Mouse (Mus musculus): ENCODE data around the gene Best2. TPM values are rescaled to one million over a fixed set of nuclear protein-coding genes. Genes with fewer than 3 reads are reported as not detected.

Best2 gene
- not detected for polyA plus RNA-seq (2015; fragmentation: Illumina TruSeq; extraction: RNeasy Lipid Tissue Mini Kit (QIAGEN cat#74804); ENCODE audit: insufficient read depth, low replicate concordance)

DNA sequence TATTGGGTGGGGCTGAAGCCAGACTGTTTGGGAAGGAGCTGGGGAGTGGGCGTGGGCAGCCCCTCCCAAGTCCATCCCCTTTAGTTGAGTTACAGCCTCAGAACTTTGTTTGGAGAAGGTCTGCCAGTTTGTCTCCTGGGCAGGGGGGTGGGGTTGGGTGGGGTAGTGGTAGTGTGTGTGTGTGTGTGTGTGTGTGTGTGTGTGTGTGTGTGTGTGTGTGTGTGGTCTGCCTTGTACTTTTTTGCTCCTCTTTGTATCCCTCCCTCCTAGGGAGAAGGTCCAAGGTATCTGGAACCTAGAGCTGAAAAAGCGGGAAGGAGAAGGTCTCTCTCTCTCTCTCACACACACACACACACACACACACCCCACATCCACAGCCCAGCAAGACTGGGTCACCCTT lies at the start of gene Best2:
Best2 (minus strand) TSS at position 101 of the 400 bp plus-strand sequence.

DNA sequence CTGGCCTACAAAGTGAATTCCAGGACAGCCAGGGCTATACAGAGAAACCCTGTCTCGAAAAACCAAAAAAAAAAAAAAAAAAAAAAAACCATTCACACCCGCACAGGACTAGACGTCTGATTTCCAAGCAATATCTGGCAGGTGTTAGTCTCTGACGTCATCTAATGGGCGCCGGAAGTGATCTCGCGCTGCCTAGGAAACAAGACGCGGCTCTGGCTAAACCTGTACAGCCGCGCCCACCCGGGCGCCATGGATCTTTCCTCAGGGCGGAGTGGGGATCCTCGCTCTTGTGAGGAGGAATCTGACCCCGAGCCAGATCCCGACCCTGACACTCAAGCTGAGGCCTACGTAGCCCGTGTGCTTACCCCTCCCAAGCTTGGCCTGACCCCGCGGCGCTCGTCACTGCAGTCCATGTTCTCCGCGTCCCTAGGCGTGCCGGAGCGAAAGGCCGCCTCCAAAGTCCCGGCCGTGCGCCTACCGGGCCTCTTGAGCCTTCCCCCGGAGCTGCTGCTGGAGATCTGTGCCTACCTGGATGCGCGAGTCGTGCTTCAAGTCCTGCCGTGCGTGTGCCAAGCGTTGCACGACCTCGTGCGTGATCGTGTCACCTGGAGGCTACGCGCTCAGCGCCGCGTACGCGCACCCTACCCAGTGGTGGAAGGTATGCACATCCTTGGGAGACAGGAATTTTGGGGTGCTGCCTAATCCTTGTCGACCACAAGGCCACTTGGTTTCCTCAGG lies 45.7 kb upstream of the Best2 start, which contains the start of gene Fbxw9:
Fbxw9 (plus strand) TSS at position 177 of the 738 bp plus-strand sequence.

DNA sequence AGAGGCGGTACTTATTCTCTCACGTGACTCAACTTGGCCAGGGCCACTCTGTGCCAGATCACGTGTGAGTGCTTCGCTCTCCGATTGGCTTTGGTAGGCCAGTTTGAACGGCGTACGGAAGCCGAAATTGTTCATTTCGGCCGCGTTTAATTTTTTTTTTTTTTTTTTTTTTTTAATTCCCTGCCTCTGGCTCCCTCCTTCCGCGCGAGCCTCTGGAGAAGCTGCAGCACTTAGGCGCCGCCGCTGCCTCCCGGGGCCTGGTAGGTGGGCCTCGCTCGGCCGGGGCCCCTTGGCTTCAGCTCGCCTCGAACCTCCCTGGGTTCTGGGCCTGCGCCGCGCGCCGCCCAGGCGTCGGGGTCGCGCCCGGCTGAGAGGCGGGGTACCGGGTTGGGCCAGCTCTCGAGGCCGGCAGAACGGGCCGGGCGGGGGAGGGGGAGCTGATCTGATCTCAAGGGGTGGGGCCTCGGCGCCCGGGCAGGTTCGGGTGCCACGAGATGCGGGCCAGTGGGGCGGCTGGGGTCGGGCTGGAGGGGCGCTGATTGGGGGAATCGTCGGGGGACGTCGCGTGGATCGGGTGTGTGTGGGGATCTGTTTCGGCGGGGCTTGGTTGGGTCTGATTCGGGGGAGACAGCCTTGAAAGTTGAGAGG lies 22.5 kb upstream of the Best2 start, which contains the start of gene Tnpo2:
Tnpo2 (plus strand) TSS at position 198 of the 648 bp plus-strand sequence.

DNA sequence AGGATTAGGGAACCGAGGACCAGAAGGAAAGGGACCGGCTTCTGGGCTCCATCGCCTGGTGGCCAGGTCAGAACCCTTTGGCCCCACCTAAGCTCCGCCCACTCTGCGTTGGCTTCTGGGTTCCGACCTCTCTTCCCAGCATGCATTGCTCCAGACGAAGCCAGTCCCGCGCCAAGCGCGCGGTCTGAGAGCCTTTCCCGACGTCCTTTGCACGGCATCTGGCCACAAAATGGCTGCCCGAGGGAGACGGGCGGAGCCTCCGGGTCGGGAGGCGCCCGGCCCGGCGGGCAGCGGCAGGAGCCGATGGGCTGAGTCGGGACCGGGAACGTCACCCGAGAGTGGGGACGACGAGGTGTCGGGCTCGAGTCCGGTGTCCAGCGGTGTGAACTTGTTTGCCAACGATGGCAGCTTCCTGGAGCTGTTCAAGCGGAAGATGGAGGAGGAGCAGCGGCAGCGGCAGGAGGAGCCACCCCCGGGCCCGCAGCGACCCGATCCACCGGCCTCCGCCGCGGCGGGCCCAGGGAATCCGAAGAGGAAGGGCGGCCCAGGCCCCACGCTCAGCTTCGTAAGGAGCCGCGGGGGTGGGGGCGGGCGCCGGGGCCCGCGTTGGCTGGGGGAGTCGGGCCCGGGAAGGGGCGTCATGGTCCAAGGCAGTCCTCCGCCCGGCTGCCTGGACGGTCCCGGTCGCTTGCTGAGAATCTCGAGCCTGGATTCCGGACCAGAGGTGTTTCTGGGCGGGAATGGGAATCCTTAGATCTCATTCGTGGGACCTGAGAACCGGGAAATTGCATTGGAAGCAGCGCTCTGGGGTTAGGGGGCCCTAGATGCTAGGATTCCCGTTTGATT lies 12.6 kb upstream of the Best2 start, which contains the start of gene Trir:
Trir (plus strand) TSS at position 154 of the 846 bp plus-strand sequence.

DNA sequence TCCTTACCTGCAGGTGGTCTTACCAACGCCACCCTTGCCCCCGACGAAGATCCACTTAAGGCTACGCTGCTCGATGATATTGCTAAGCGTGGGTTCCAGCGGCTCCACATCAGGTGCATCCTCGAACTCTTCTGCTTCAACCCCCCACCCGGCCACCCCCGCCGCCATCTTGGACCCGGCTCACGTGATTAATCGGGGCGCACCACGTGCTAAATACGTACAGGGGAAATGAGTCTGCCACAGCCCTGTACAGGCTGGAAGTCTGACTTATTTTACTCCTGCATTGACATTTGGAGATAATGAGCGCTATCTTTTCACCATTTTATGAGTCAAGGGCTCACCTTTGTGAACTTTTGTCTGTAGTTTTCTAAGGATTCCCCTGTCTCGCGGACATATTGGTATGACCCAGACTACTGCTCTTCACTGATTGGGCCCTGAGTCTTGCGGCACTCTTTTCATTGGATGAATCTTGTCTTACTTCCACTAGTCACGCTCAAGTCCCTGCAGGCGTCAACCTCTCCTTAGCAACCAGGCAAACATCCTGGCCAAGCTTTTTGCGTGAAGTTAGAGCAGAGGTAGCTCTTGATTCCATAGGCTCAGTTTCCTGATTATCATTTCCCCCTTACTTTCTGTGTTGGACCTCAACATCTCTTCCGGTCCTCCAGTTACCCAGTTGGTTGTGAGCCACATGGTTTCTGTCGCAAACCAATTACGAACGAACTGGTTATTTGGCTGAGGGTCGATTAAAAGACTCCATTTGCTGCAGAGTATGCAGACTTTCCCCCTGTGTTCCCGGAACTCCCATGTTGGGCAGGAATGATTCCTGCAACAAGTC lies 11.0 kb upstream of the Best2 start, which contains the start of gene Asna1:
Asna1 (minus strand) TSS at position 184 of the 835 bp plus-strand sequence.

DNA sequence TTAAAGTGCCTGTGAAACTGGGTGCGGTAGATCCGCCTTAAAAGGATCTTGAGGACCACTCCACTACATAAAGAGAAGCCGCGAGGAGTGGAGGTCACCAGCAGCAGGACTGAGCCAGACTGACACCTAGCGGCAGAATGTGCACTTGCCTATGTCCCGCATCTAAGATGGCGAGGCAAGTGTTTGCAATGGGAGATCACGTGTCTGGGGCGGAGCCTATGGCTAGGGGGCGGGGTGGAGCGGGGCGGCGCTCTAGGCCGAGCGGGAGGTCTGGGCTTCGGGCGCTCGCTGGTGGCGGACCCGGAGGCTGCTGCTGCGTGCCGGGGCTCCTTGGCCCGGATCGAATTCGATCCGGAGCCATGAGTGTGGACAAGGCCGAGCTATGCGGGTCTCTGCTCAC lies 24.0 kb downstream of the Best2 start, which contains the start of gene Hook2:
Hook2 (plus strand) TSS at position 255 of the 400 bp plus-strand sequence.

DNA sequence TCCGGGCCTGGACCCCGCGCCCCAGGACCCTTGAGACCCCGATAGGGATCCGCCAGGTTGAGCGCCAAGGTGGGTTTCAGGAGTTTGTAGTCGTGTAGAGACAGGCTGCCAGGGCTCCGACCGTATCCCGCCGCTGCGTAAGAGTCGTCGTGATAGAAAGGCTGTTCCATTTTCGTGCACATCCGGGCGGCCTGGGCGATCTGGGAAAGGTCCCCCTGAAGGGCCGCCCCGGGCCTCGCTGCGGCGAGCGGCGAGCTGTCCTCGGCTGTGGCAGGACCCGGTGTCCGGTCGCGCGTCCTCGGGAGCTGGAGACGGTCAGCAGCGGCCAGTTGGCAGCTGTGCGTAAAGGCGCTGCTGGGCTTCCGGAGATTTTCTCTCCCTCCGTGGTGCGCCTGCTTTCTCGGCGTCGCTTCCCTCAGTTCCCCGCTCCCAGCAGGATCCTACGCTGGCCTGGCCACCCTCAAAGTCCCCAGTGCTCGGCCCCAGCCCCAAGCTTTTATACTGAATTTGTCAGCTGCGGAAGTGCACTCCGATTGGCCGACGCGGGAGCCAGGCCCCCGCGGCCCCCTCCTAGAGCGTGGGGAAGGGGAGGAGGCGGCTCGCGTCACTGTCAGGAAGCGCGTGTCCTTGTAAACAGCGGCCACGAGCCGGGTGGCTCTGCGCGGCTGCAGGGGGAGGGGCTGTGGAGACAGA lies 35.9 kb downstream of the Best2 start, which contains the start of gene Junb:
Junb (minus strand) TSS at position 471 of the 693 bp plus-strand sequence.

DNA sequence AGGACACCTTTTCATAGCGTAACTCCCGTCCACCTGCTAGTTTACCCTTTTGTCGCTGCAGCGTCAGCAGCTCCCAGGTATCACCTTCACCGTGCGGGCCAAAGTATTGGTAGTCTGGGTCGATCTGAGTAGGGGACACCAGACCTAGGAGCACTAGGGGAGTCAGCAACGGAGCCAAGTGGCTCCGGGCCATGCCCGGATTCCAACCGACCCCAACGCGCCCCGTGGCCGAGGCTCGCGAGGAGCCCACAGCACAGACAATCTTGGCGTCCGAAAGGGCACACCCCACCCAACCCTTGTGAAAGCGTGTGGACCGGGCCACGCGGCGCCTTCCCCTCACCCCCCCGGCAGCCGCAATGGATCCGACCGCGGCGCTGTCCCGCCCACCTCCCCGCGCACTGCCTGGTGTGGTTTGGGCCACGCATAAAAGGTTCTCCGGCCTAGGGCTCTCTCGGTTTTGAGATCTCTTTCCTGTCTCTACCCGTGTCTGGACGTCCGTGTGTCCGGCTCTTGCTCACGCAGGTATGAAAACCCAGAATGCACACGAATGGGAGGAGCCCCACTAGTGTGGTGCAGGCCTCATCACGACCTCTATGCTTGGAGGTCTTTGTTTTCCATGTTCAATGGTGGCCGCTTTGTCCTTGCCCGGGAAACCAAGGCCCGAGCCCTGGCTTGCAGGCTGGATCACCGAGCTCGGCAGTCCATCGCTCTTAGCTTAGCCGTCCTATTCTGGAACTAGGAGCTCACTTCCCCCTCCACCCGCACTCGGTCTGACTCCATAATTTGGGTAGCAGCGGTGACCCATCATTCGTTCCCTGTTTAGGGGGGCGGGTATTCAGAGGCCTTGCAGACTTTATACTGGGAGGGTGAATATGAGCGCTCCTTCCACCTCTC lies 44.8 kb downstream of the Best2 start, which contains the start of the genes Gm49661, Prdx2 and Rnaseh2a:
Gm49661 (minus strand) TSS at position 193 of the 894 bp plus-strand sequence.
Prdx2 (plus strand) TSS at position 347 of the 894 bp plus-strand sequence.
Rnaseh2a (minus strand) TSS at position 527 of the 894 bp plus-strand sequence.

Other genes starting within 250 kb of the Best2 start
- 5.1 TPM for gene Nfix, start 214.2 kb downstream of the Best2 start, polyA plus RNA-seq (2015; fragmentation: Illumina TruSeq; extraction: RNeasy Lipid Tissue Mini Kit (QIAGEN cat#74804); ENCODE audit: insufficient read depth, low replicate concordance)
- gene Dand5, start 191.7 kb downstream of the Best2 start, polyA plus RNA-seq (2015; fragmentation: Illumina TruSeq; extraction: RNeasy Lipid Tissue Mini Kit (QIAGEN cat#74804); ENCODE audit: insufficient read depth, low replicate concordance): 3.8 TPM
- 5.4 TPM for gene Gadd45gip1, start 183.0 kb downstream of the Best2 start, polyA plus RNA-seq (2015; fragmentation: Illumina TruSeq; extraction: RNeasy Lipid Tissue Mini Kit (QIAGEN cat#74804); ENCODE audit: insufficient read depth, low replicate concordance)
- 62.4 TPM for gene Rad23a, start 173.9 kb downstream of the Best2 start, polyA plus RNA-seq (2015; fragmentation: Illumina TruSeq; extraction: RNeasy Lipid Tissue Mini Kit (QIAGEN cat#74804); ENCODE audit: insufficient read depth, low replicate concordance)
- gene Calr, start 167.6 kb downstream of the Best2 start, polyA plus RNA-seq (2015; fragmentation: Illumina TruSeq; extraction: RNeasy Lipid Tissue Mini Kit (QIAGEN cat#74804); ENCODE audit: insufficient read depth, low replicate concordance): 968 TPM
- gene Farsa, start 157.5 kb downstream of the Best2 start, polyA plus RNA-seq (2015; fragmentation: Illumina TruSeq; extraction: RNeasy Lipid Tissue Mini Kit (QIAGEN cat#74804); ENCODE audit: insufficient read depth, low replicate concordance): 37.0 TPM
- 12.6 TPM for gene Syce2, start 142.4 kb downstream of the Best2 start, polyA plus RNA-seq (2015; fragmentation: Illumina TruSeq; extraction: RNeasy Lipid Tissue Mini Kit (QIAGEN cat#74804); ENCODE audit: insufficient read depth, low replicate concordance)
- gene Gcdh, start 120.6 kb downstream of the Best2 start, polyA plus RNA-seq (2015; fragmentation: Illumina TruSeq; extraction: RNeasy Lipid Tissue Mini Kit (QIAGEN cat#74804); ENCODE audit: insufficient read depth, low replicate concordance): 24.2 TPM
- gene Klf1, start 112.6 kb downstream of the Best2 start, polyA plus RNA-seq (2015; fragmentation: Illumina TruSeq; extraction: RNeasy Lipid Tissue Mini Kit (QIAGEN cat#74804); ENCODE audit: insufficient read depth, low replicate concordance): 6.7 TPM
- gene Dnase2a, start 106.0 kb downstream of the Best2 start, polyA plus RNA-seq (2015; fragmentation: Illumina TruSeq; extraction: RNeasy Lipid Tissue Mini Kit (QIAGEN cat#74804); ENCODE audit: insufficient read depth, low replicate concordance): 49.3 TPM
- not detected for gene Mast1, start 77.2 kb downstream of the Best2 start, polyA plus RNA-seq (2015; fragmentation: Illumina TruSeq; extraction: RNeasy Lipid Tissue Mini Kit (QIAGEN cat#74804); ENCODE audit: insufficient read depth, low replicate concordance)
- gene Rtbdn, start 67.5 kb downstream of the Best2 start, polyA plus RNA-seq (2015; fragmentation: Illumina TruSeq; extraction: RNeasy Lipid Tissue Mini Kit (QIAGEN cat#74804); ENCODE audit: insufficient read depth, low replicate concordance): not detected
- not detected for gene Gm49661, start 45.1 kb downstream of the Best2 start, polyA plus RNA-seq (2015; fragmentation: Illumina TruSeq; extraction: RNeasy Lipid Tissue Mini Kit (QIAGEN cat#74804); ENCODE audit: insufficient read depth, low replicate concordance)
- gene Prdx2, start 44.9 kb downstream of the Best2 start, polyA plus RNA-seq (2015; fragmentation: Illumina TruSeq; extraction: RNeasy Lipid Tissue Mini Kit (QIAGEN cat#74804); ENCODE audit: insufficient read depth, low replicate concordance): 197 TPM
- 32.5 TPM for gene Rnaseh2a, start 44.8 kb downstream of the Best2 start, polyA plus RNA-seq (2015; fragmentation: Illumina TruSeq; extraction: RNeasy Lipid Tissue Mini Kit (QIAGEN cat#74804); ENCODE audit: insufficient read depth, low replicate concordance)
- 1.5 TPM for gene Junb, start 35.8 kb downstream of the Best2 start, polyA plus RNA-seq (2015; fragmentation: Illumina TruSeq; extraction: RNeasy Lipid Tissue Mini Kit (QIAGEN cat#74804); ENCODE audit: insufficient read depth, low replicate concordance)
- 4.6 TPM for gene Hook2, start 23.9 kb downstream of the Best2 start, polyA plus RNA-seq (2015; fragmentation: Illumina TruSeq; extraction: RNeasy Lipid Tissue Mini Kit (QIAGEN cat#74804); ENCODE audit: insufficient read depth, low replicate concordance)
- 29.7 TPM for gene Asna1, start 10.8 kb upstream of the Best2 start, polyA plus RNA-seq (2015; fragmentation: Illumina TruSeq; extraction: RNeasy Lipid Tissue Mini Kit (QIAGEN cat#74804); ENCODE audit: insufficient read depth, low replicate concordance)
- gene Trir, start 12.3 kb upstream of the Best2 start, polyA plus RNA-seq (2015; fragmentation: Illumina TruSeq; extraction: RNeasy Lipid Tissue Mini Kit (QIAGEN cat#74804); ENCODE audit: insufficient read depth, low replicate concordance): 112 TPM
- gene Tnpo2, start 22.4 kb upstream of the Best2 start, polyA plus RNA-seq (2015; fragmentation: Illumina TruSeq; extraction: RNeasy Lipid Tissue Mini Kit (QIAGEN cat#74804); ENCODE audit: insufficient read depth, low replicate concordance): 35.3 TPM
- gene Fbxw9, start 45.5 kb upstream of the Best2 start, polyA plus RNA-seq (2015; fragmentation: Illumina TruSeq; extraction: RNeasy Lipid Tissue Mini Kit (QIAGEN cat#74804); ENCODE audit: insufficient read depth, low replicate concordance): 3.0 TPM
- not detected for gene Gm5741, start 53.5 kb upstream of the Best2 start, polyA plus RNA-seq (2015; fragmentation: Illumina TruSeq; extraction: RNeasy Lipid Tissue Mini Kit (QIAGEN cat#74804); ENCODE audit: insufficient read depth, low replicate concordance)
- gene Dhps, start 57.2 kb upstream of the Best2 start, polyA plus RNA-seq (2015; fragmentation: Illumina TruSeq; extraction: RNeasy Lipid Tissue Mini Kit (QIAGEN cat#74804); ENCODE audit: insufficient read depth, low replicate concordance): 52.7 TPM
- gene Wdr83os, start 66.2 kb upstream of the Best2 start, polyA plus RNA-seq (2015; fragmentation: Illumina TruSeq; extraction: RNeasy Lipid Tissue Mini Kit (QIAGEN cat#74804); ENCODE audit: insufficient read depth, low replicate concordance): 54.9 TPM
- 12.5 TPM for gene Wdr83, start 66.8 kb upstream of the Best2 start, polyA plus RNA-seq (2015; fragmentation: Illumina TruSeq; extraction: RNeasy Lipid Tissue Mini Kit (QIAGEN cat#74804); ENCODE audit: insufficient read depth, low replicate concordance)
- 132 TPM for gene Man2b1, start 68.7 kb upstream of the Best2 start, polyA plus RNA-seq (2015; fragmentation: Illumina TruSeq; extraction: RNeasy Lipid Tissue Mini Kit (QIAGEN cat#74804); ENCODE audit: insufficient read depth, low replicate concordance)
- gene Zfp791, start 108.6 kb upstream of the Best2 start, polyA plus RNA-seq (2015; fragmentation: Illumina TruSeq; extraction: RNeasy Lipid Tissue Mini Kit (QIAGEN cat#74804); ENCODE audit: insufficient read depth, low replicate concordance): 0.81 TPM
- gene Cks1brt, start 137.4 kb upstream of the Best2 start, polyA plus RNA-seq (2015; fragmentation: Illumina TruSeq; extraction: RNeasy Lipid Tissue Mini Kit (QIAGEN cat#74804); ENCODE audit: insufficient read depth, low replicate concordance): not detected
- gene Olfr371, start 211.5 kb upstream of the Best2 start, polyA plus RNA-seq (2015; fragmentation: Illumina TruSeq; extraction: RNeasy Lipid Tissue Mini Kit (QIAGEN cat#74804); ENCODE audit: insufficient read depth, low replicate concordance): not detected

Data from spleen, adult 10 weeks (tissue).